Mouse (Mus musculus) adrenal gland, adult 2 months (tissue): Measurements from ENCODE around the gene Atf6b. TPM values are rescaled to one million over a fixed set of nuclear protein-coding genes. Genes with fewer than 3 reads are reported as not detected.

Experiments used
- DNase-seq: peaks from one replicate; pipeline ENCODE4 v3.0.0; 2021
- polyA plus RNA-seq: library from polyadenylated mRNA; depleted of rRNA; stranded (reverse); fragments of >200 nt; gene quantifications from 2 replicates; pipeline ENCODE4 v1.2.3, GENCODE M21; 2012; rRNA removed
- total RNA-seq, 2 experiments: library from RNA; stranded (reverse); gene quantifications; 2 replicates each; pipeline ENCODE4 v1.2.3; 2021

The Atf6b gene
- total and polyA plus RNA-seq, 3 experiments, result 44.1 to 118 (median 53.2) TPM

GRCm38 (mm10) chr17:34699575-34700408, 52.8 kb downstream of the Atf6b start:
- no peak for DNase-seq

DNA sequence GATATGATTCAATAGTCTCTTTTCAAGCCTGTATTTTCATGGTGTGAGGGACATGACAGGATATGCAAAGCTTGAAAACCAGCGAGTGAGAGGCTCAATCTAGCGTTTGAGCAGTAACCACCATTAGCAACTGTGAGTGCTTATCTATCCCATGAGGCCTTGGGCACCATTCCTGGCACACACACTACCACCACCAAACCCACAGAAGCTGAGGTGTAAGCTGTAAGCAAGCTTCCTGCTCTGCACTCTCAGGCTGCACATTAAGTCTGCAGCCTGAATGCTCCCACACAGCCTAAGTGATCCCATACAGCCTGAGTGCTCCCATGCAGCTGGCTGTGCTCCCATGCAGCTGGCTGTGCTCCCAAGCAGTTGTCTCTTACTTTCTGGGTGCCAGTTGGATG, 53.7 kb downstream of the Atf6b start:
- no peak for DNase-seq

Other genes with a start within 250 kb of the Atf6b start
- gene BC051142, start 248.3 kb upstream of the Atf6b start, total RNA-seq, result 1 to 10 TPM; 2.1 to 2.5 TPM
- gene BC051142, start 248.3 kb upstream of the Atf6b start, polyA plus RNA-seq, result 0.74 and 1.1 TPM in 2 replicates
- gene Btnl4, start 169.8 kb upstream of the Atf6b start, total RNA-seq, result not detected
- 0.06 TPM in 2 replicates for gene Btnl4, start 169.8 kb upstream of the Atf6b start, polyA plus RNA-seq
- not detected for gene Btnl6, start 129.8 kb upstream of the Atf6b start, total RNA-seq
- gene Btnl6, start 129.8 kb upstream of the Atf6b start, polyA plus RNA-seq, result not detected in 2 replicates
- gene Notch4, start 82.9 kb upstream of the Atf6b start, total RNA-seq, result 10 to 100 TPM; 22.1 to 24.6 TPM
- 78.6 and 90.4 TPM in 2 replicates for gene Notch4, start 82.9 kb upstream of the Atf6b start, polyA plus RNA-seq
- 1 to 10 TPM; 4.3 to 7.4 TPM for gene Gpsm3, start 57.3 kb upstream of the Atf6b start, total RNA-seq
- 8.0 and 10.0 TPM in 2 replicates for gene Gpsm3, start 57.3 kb upstream of the Atf6b start, polyA plus RNA-seq
- gene Pbx2, start 55.9 kb upstream of the Atf6b start, total RNA-seq, result 10 to 100 TPM; 35.2 to 42.7 TPM
- 43.4 and 45.6 TPM in 2 replicates for gene Pbx2, start 55.9 kb upstream of the Atf6b start, polyA plus RNA-seq
- gene Ager, start 49.3 kb upstream of the Atf6b start, total RNA-seq, result under 1 TPM; 0.84 to 0.86 TPM
- 1.3 and 1.5 TPM in 2 replicates for gene Ager, start 49.3 kb upstream of the Atf6b start, polyA plus RNA-seq
- 10 to 100 TPM; 77.8 to 92.0 TPM for gene Rnf5, start 43.5 kb upstream of the Atf6b start, total RNA-seq
- 90.8 and 115 TPM in 2 replicates for gene Rnf5, start 43.5 kb upstream of the Atf6b start, polyA plus RNA-seq
- 100 to 1,000 TPM; 113 to 118 TPM for gene Agpat1, start 42.9 kb upstream of the Atf6b start, total RNA-seq
- 275 and 286 TPM in 2 replicates for gene Agpat1, start 42.9 kb upstream of the Atf6b start, polyA plus RNA-seq
- 1 to 10 TPM; 2.4 to 3.0 TPM for gene Egfl8, start 31.2 kb upstream of the Atf6b start, total RNA-seq
- gene Egfl8, start 31.2 kb upstream of the Atf6b start, polyA plus RNA-seq, result 2.4 and 4.2 TPM in 2 replicates
- gene Ppt2, start 18.6 kb upstream of the Atf6b start, total RNA-seq, result 10 to 100 TPM; 58.3 to 70.7 TPM
- gene Ppt2, start 18.6 kb upstream of the Atf6b start, polyA plus RNA-seq, result 58.5 and 102 TPM in 2 replicates
- 10 to 100 TPM in 1 of 2 experiments, 1 to 10 TPM in 1; 9.1 to 12.8 TPM for gene Prrt1, start 17.6 kb upstream of the Atf6b start, total RNA-seq
- 22.1 and 32.8 TPM in 2 replicates for gene Prrt1, start 17.6 kb upstream of the Atf6b start, polyA plus RNA-seq
- gene Fkbpl, start 2.4 kb upstream of the Atf6b start, total RNA-seq, result 10 to 100 TPM; 12.7 to 17.2 TPM
- gene Fkbpl, start 2.4 kb upstream of the Atf6b start, polyA plus RNA-seq, result 7.1 and 7.6 TPM in 2 replicates
- gene Tnxb, start 23.4 kb downstream of the Atf6b start, total RNA-seq, result 10 to 100 TPM; 20.2 to 30.1 TPM
- 23.4 and 23.6 TPM in 2 replicates for gene Tnxb, start 23.4 kb downstream of the Atf6b start, polyA plus RNA-seq
- 100 to 1,000 TPM; 121 to 181 TPM for gene C4b, start 96.7 kb downstream of the Atf6b start, total RNA-seq
- 48.1 and 51.4 TPM in 2 replicates for gene C4b, start 96.7 kb downstream of the Atf6b start, polyA plus RNA-seq
- gene Cyp21a1, start 157.4 kb downstream of the Atf6b start, total RNA-seq, result over 10,000 TPM in 1 of 2 experiments, 1,000 to 10,000 TPM in 1; 5,616 to 11,133 TPM
- 14,410 and 19,594 TPM in 2 replicates for gene Cyp21a1, start 157.4 kb downstream of the Atf6b start, polyA plus RNA-seq
- gene Stk19, start 189.8 kb downstream of the Atf6b start, total RNA-seq, result 10 to 100 TPM; 38.5 to 55.1 TPM
- 139 and 176 TPM in 2 replicates for gene Stk19, start 189.8 kb downstream of the Atf6b start, polyA plus RNA-seq
- gene Dxo, start 189.9 kb downstream of the Atf6b start, total RNA-seq, result 100 to 1,000 TPM in 1 of 2 experiments, 10 to 100 TPM in 1; 47.0 to 126 TPM
- gene Dxo, start 189.9 kb downstream of the Atf6b start, polyA plus RNA-seq, result 82.7 and 107 TPM in 2 replicates
- 10 to 100 TPM; 62.1 to 65.8 TPM for gene Skiv2l, start 203.1 kb downstream of the Atf6b start, total RNA-seq
- gene Skiv2l, start 203.1 kb downstream of the Atf6b start, polyA plus RNA-seq, result 105 and 112 TPM in 2 replicates
- 10 to 100 TPM; 55.5 to 67.6 TPM for gene Nelfe, start 203.2 kb downstream of the Atf6b start, total RNA-seq
- 22.8 and 31.5 TPM in 2 replicates for gene Nelfe, start 203.2 kb downstream of the Atf6b start, polyA plus RNA-seq
- gene Cfb, start 215.4 kb downstream of the Atf6b start, total RNA-seq, result 10 to 100 TPM; 18.4 to 29.0 TPM
- gene Cfb, start 215.4 kb downstream of the Atf6b start, polyA plus RNA-seq, result 4.6 and 7.9 TPM in 2 replicates
- 10 to 100 TPM; 10.8 to 16.1 TPM for gene Zbtb12, start 232.3 kb downstream of the Atf6b start, total RNA-seq
- gene Zbtb12, start 232.3 kb downstream of the Atf6b start, polyA plus RNA-seq, result 18.7 and 21.5 TPM in 2 replicates
- gene Gm20547, start 234.9 kb downstream of the Atf6b start, total RNA-seq, result not detected
- gene Gm20547, start 234.9 kb downstream of the Atf6b start, polyA plus RNA-seq, result 0.04 TPM in 1 of 2 replicates, not detected in the other